Comparison of ENCODE assay signal across 24 mouse cellular contexts in genomic region chr14:28231241-28231640, GRCm38 (mm10).
DNase-seq lines count a peak whose midpoint lies in the region; ATAC-seq lines count a peak whose summit lies in the region.
"Had no signal": no experiment of that assay in that cellular context is flagged by ENCODE, and none has a peak within 500 bp of the region (broad histone marks: within the 10 kb centered on the region; RNA-seq: fewer than 3 reads in every experiment).

No protein-coding gene starts in this region.

- no peak overlapping the region for H3K4me3 ChIP-seq in forebrain, embryonic 10.5 days
- H3K4me3 ChIP-seq in forebrain, embryonic 14.5 days (ENCODE audit: low read depth, low read length) = no peak overlapping the region
- H3K4me3 ChIP-seq: embryonic facial prominence, embryonic 10.5 days; embryonic facial prominence, embryonic 12.5 days; forebrain, embryonic 12.5 days; forebrain, embryonic 15.5 days had no signal

- 19% methylated on average over 2 of the region's 2 CpGs for WGBS in forebrain, embryonic 10.5 days
- WGBS in forebrain, embryonic 14.5 days = 17% methylated on average over 2 of the region's 2 CpGs

- H3K27ac ChIP-seq in forebrain, embryonic 10.5 days = 0 out of 2 replicates have a peak overlapping the region, but pooled peaks have one; percentile 25
- no peak overlapping the region for H3K27ac ChIP-seq in forebrain, embryonic 14.5 days (ENCODE audit: low read depth, low read length)
- H3K27ac ChIP-seq: embryonic facial prominence, embryonic 10.5 days; embryonic facial prominence, embryonic 12.5 days; forebrain, embryonic 12.5 days; forebrain, embryonic 15.5 days had no signal

- H3K9ac ChIP-seq in forebrain, embryonic 14.5 days (ENCODE audit: low read length) = no peak overlapping the region
- H3K9ac ChIP-seq: embryonic facial prominence, embryonic 12.5 days; forebrain, embryonic 12.5 days; forebrain, embryonic 15.5 days; forebrain, postnatal 0 days had no signal

- no peaks in the 10 kb centered on the region for H3K9me3 ChIP-seq in forebrain, embryonic 10.5 days
- no peaks in the 10 kb centered on the region for H3K9me3 ChIP-seq in forebrain, embryonic 14.5 days (replicated peaks; ENCODE audit: control insufficient read depth, low read length)
- H3K9me3 ChIP-seq: embryonic facial prominence, embryonic 10.5 days; embryonic facial prominence, embryonic 12.5 days; forebrain, embryonic 12.5 days; forebrain, embryonic 15.5 days had no signal

- no peaks in the 10 kb centered on the region for H3K27me3 ChIP-seq in forebrain, embryonic 10.5 days (ENCODE audit: poor library complexity, severe bottlenecking)
- no peaks in the 10 kb centered on the region for H3K27me3 ChIP-seq in forebrain, embryonic 14.5 days (replicated peaks; ENCODE audit: control insufficient read depth, insufficient read depth, low read length)
- H3K27me3 ChIP-seq: CH12.LX; embryonic facial prominence, embryonic 12.5 days; forebrain, embryonic 12.5 days; forebrain, embryonic 15.5 days; Patski had no signal

- intact Hi-C loops in gastrocnemius, postnatal 36 days (cut with DNase I) = no loop called here

- no peaks in the 10 kb centered on the region for H3K36me3 ChIP-seq in forebrain, embryonic 10.5 days (replicated peaks)
- H3K36me3 ChIP-seq in forebrain, embryonic 14.5 days (ENCODE audit: control insufficient read depth, insufficient read depth, low read length) = no peaks in the 10 kb centered on the region
- H3K36me3 ChIP-seq: embryonic facial prominence, embryonic 10.5 days; embryonic facial prominence, embryonic 12.5 days; forebrain, embryonic 12.5 days; forebrain, embryonic 15.5 days; G1E had no signal

- ATAC-seq in forebrain, embryonic 14.5 days = no peak
- ATAC-seq: activated CD4-positive, CD25-positive, alpha-beta regulatory T cell, adult 4 months; CD4-positive, CD25-positive, alpha-beta regulatory T cell, adult 4 months; forebrain, embryonic 15.5 days; Patski had no signal

- no peak overlapping the region for H3K4me2 ChIP-seq in forebrain, embryonic 14.5 days (ENCODE audit: low read length)
- H3K4me2 ChIP-seq: embryonic facial prominence, embryonic 12.5 days; forebrain, embryonic 12.5 days; forebrain, embryonic 15.5 days had no signal

- DNase-seq in forebrain, embryonic 10.5 days (ENCODE audit: extremely low spot score, low spot score) = no peak
- no peak for DNase-seq in forebrain, embryonic 14.5 days (ENCODE audit: low spot score)
- DNase-seq in ES-CJ7 (ENCODE audit: low read depth, low spot score) = peak; percentile 20
- DNase-seq in R1 (ENCODE audit: low read depth, low spot score) = peak; percentile 51
- no peak for DNase-seq in gastrocnemius, postnatal 36 days
- DNase-seq in heart, adult 8-10 months (ENCODE audit: low spot score) = no peak
- DNase-seq: adrenal gland, adult 8-10 months; adrenal gland, postnatal 14 days; adrenal gland, postnatal 36 days; B cell, adult 2 months; cerebellum, adult 11-12 months; cerebellum, adult 2 months; cerebellum, adult 9-10 months; cerebellum, postnatal 25 days; forebrain, postnatal 0 days had no signal

- H3K4me1 ChIP-seq in forebrain, embryonic 10.5 days = peaks cover 7% of the 10 kb centered on the region
- H3K4me1 ChIP-seq in forebrain, embryonic 14.5 days (ENCODE audit: control insufficient read depth, insufficient read depth, low read length) = no peaks in the 10 kb centered on the region
- H3K4me1 ChIP-seq: embryonic facial prominence, embryonic 12.5 days; forebrain, embryonic 12.5 days; forebrain, embryonic 15.5 days had no signal

Comparison
In these comparisons a context has a peak if more than half of its experiments do, and no peak if none do; other contexts are left out.
1. DNase-seq: peak in ES-CJ7 (single experiment) and R1 (single experiment); none in forebrain, embryonic 10.5 days (single experiment), forebrain, embryonic 14.5 days (single experiment), gastrocnemius, postnatal 36 days (0 of 2) and heart, adult 8-10 months (single experiment).